Mouse (Mus musculus) stomach, embryonic 16.5 days (tissue): Measurements from ENCODE around the gene Sorcs3. TPM values are rescaled to one million over a fixed set of nuclear protein-coding genes. Genes with fewer than 3 reads are reported as not detected.
A peak's percentile ranks its signal among the peaks of the same experiment; 100 is the strongest.

Experiments used
- ATAC-seq: fragments of 200-750 bp; cut with Nextera tagmentation; 2 replicates; pipeline ENCODE4 v1.8.0; 2017; ENCODE audit warnings: moderate number of reproducible peaks, moderate TSS enrichment; ENCODE audit not compliant: insufficient read depth, low FRiP score
- H3K27ac ChIP-seq: fragments of 300-500 bp; sonication (generic); 2 replicates; pipeline ENCODE4 v1.5.1; 2014; ENCODE audit warnings: low read length
- H3K27me3 ChIP-seq: fragments of 300-500 bp; sonication (generic); 2 replicates; pipeline ENCODE4 v1.6.1; 2014; ENCODE audit warnings: low read length, control low read depth, mixed read lengths; ENCODE audit not compliant: control insufficient read depth, insufficient read depth
- H3K36me3 ChIP-seq: fragments of 300-500 bp; sonication (generic); 2 replicates; pipeline ENCODE4 v1.6.1; 2014; ENCODE audit warnings: low read length; ENCODE audit not compliant: control insufficient read depth, insufficient read depth
- H3K4me1 ChIP-seq: fragments of 300-500 bp; sonication (generic); 2 replicates; pipeline ENCODE4 v1.6.1; 2014; ENCODE audit warnings: low read length, control low read depth, mixed read lengths; ENCODE audit not compliant: control insufficient read depth, insufficient read depth
- H3K4me2 ChIP-seq: fragments of 300-500 bp; sonication (generic); 2 replicates; pipeline ENCODE4 v1.6.1; 2014; ENCODE audit warnings: low read depth, low read length, mixed read lengths
- H3K4me3 ChIP-seq: fragments of 300-500 bp; sonication (generic); replicated peaks from 2 replicates; pipeline ENCODE4 v1.5.1; 2014; ENCODE audit warnings: mild to moderate bottlenecking, low read length
- H3K9ac ChIP-seq: fragments of 300-500 bp; sonication (generic); 2 replicates; pipeline ENCODE4 v1.6.1; 2014; ENCODE audit warnings: low read length
- H3K9me3 ChIP-seq: fragments of 300-500 bp; sonication (generic); replicated peaks from 2 replicates; pipeline ENCODE4 v1.6.1; 2016; ENCODE audit warnings: low read length, control low read depth; ENCODE audit not compliant: control insufficient read depth
- WGBS: fragments of 180-500 bp; shearing (Covaris S2); extraction: QIAGEN DNeasy Blood & Tissue Kit; methylation state at CpG from one replicate; pipeline ENCODE4 v1.1.7; 2014; 5-methylcytosine and 5-hydroxymethylcytosine counted together
- polyA plus RNA-seq: library from polyadenylated mRNA; unstranded; fragments of >200 nt; fragmentation: Nextera tagmentation; extraction: Ambion mirVana; gene quantifications from 2 replicates; pipeline ENCODE4 v1.2.1, GENCODE M21; 2015

Gene Sorcs3
- polyA plus RNA-seq, result 0.61 and 0.81 TPM in 2 replicates

- no peak for ATAC-seq
- H3K4me3 ChIP-seq, result peak within 1 kb of the TSS; percentile 51
- WGBS, result under 1% methylated on average over 69 of the region's 70 CpGs
- H3K9ac ChIP-seq, result peak within 1 kb of the TSS; percentile 54
- H3K27me3 ChIP-seq, result peaks cover 48% of the 10 kb centered on the region
- peaks cover 6% of the 10 kb centered on the region for H3K4me1 ChIP-seq
- H3K36me3 ChIP-seq, result no peaks in the 10 kb centered on the region
- H3K27ac ChIP-seq, result no peak within 1 kb of the TSS
- H3K9me3 ChIP-seq, result no peaks in the 10 kb centered on the region
- peak within 1 kb of the TSS; percentile 90 for H3K4me2 ChIP-seq
Measured at GRCm38 (mm10) chr19:48205929-48206814, at the start of gene Sorcs3. Sorcs3 (plus strand) TSS chr19:48206025.

GRCm38 (mm10) chr19:48165341-48165740, 40.5 kb upstream of the Sorcs3 start:
- no peak for ATAC-seq
- WGBS, result 90% methylated on average over 3 of the region's 3 CpGs
- no peak overlapping the region for H3K4me3 ChIP-seq
- no peak overlapping the region for H3K4me2 ChIP-seq
- no peaks in the 10 kb centered on the region for H3K36me3 ChIP-seq
- H3K27ac ChIP-seq, result no peak overlapping the region
- no peak overlapping the region for H3K9ac ChIP-seq
- no peaks in the 10 kb centered on the region for H3K4me1 ChIP-seq
- no peaks in the 10 kb centered on the region for H3K9me3 ChIP-seq
- no peaks in the 10 kb centered on the region for H3K27me3 ChIP-seq

- Histone ChIP-seq H3K9ac (no peak overlapping the region), H3K9me3 (no peaks in the 10 kb centered on the region), H3K4me2 (no peak overlapping the region), H3K4me1 (no peaks in the 10 kb centered on the region), H3K27ac (no peak overlapping the region), H3K36me3 (no peaks in the 10 kb centered on the region), H3K4me3 (no peak overlapping the region), H3K27me3 (no peaks in the 10 kb centered on the region)
- no peak for ATAC-seq
- WGBS, result 41% methylated on average over 1 of the region's 1 CpGs
Measured at GRCm38 (mm10) chr19:48167110-48167509, 38.7 kb upstream of the Sorcs3 start.

GRCm38 (mm10) chr19:48168284-48168683, 37.5 kb upstream of the Sorcs3 start:
- no peak overlapping the region for H3K4me3 ChIP-seq
- no peak overlapping the region for H3K4me2 ChIP-seq
- WGBS, result 46% methylated on average over 5 of the region's 5 CpGs
- no peaks in the 10 kb centered on the region for H3K36me3 ChIP-seq
- H3K27ac ChIP-seq, result no peak overlapping the region
- ATAC-seq, result no peak
- H3K9me3 ChIP-seq, result no peaks in the 10 kb centered on the region
- H3K27me3 ChIP-seq, result no peaks in the 10 kb centered on the region
- H3K9ac ChIP-seq, result no peak overlapping the region
- H3K4me1 ChIP-seq, result no peaks in the 10 kb centered on the region

- Histone ChIP-seq H3K27me3 (no peaks in the 10 kb centered on the region), H3K36me3 (no peaks in the 10 kb centered on the region), H3K9ac (no peak overlapping the region), H3K27ac (no peak overlapping the region), H3K4me1 (no peaks in the 10 kb centered on the region), H3K4me3 (no peak overlapping the region), H3K9me3 (no peaks in the 10 kb centered on the region), H3K4me2 (no peak overlapping the region)
- ATAC-seq, result no peak
- WGBS, result 69% methylated on average over 4 of the region's 4 CpGs
Measured at GRCm38 (mm10) chr19:48174717-48175116, 31.1 kb upstream of the Sorcs3 start.

GRCm38 (mm10) chr19:48203928-48204470, 1.8 kb upstream of the Sorcs3 start:
- peaks cover 6% of the 10 kb centered on the region for H3K4me1 ChIP-seq
- no peaks in the 10 kb centered on the region for H3K9me3 ChIP-seq
- H3K4me3 ChIP-seq, result peak overlapping the region; percentile 26
- H3K9ac ChIP-seq, result no peak overlapping the region
- no peaks in the 10 kb centered on the region for H3K36me3 ChIP-seq
- H3K27ac ChIP-seq, result no peak overlapping the region
- no peak for ATAC-seq
- H3K4me2 ChIP-seq, result peak overlapping the region; percentile 36
- WGBS, result 4% methylated on average over 22 of the region's 22 CpGs
- H3K27me3 ChIP-seq, result peaks cover 48% of the 10 kb centered on the region

GRCm38 (mm10) chr19:48204476-48204875, 1.3 kb upstream of the Sorcs3 start:
- Histone ChIP-seq H3K27me3 (peaks cover 48% of the 10 kb centered on the region), H3K9ac (no peak overlapping the region), H3K9me3 (no peaks in the 10 kb centered on the region), H3K4me1 (peaks cover 6% of the 10 kb centered on the region), H3K27ac (no peak overlapping the region), H3K4me2 (peak overlapping the region; percentile 90), H3K36me3 (no peaks in the 10 kb centered on the region), H3K4me3 (peak overlapping the region; percentile 51)
- ATAC-seq, result no peak
- 2% methylated on average over 8 of the region's 8 CpGs for whole genome bisulfite sequencing

- peak overlapping the region; percentile 54; the same call in 1 of the 2 replicates for H3K9ac ChIP-seq
- under 1% methylated on average over 44 of the region's 62 CpGs for WGBS
- no peak overlapping the region for H3K27ac ChIP-seq
- H3K4me1 ChIP-seq, result peaks cover 6% of the 10 kb centered on the region
- ATAC-seq, result peak; percentile 47; the same call in 1 of the 2 replicates
- H3K4me2 ChIP-seq, result peak overlapping the region; percentile 90
- no peaks in the 10 kb centered on the region for H3K36me3 ChIP-seq
- H3K4me3 ChIP-seq, result peak overlapping the region; percentile 51
- no peaks in the 10 kb centered on the region for H3K9me3 ChIP-seq
- H3K27me3 ChIP-seq, result peaks cover 48% of the 10 kb centered on the region
Measured at GRCm38 (mm10) chr19:48204892-48205761, 698 bp upstream of the Sorcs3 start.
